Mouse (Mus musculus) adrenal gland, postnatal 10 days (tissue): ENCODE measurements around the gene Cdh5. TPM values are rescaled to one million over a fixed set of nuclear protein-coding genes. Genes with fewer than 3 reads are reported as not detected.
"Not testable (repeated sequence)": the region's sequence is repeated elsewhere in the genome, so short reads cannot be mapped to it uniquely, and the experiment has no call there.

Experiments
- DNase-seq: peaks from one replicate; pipeline ENCODE4 v3.0.0; 2021; ENCODE audit warnings: mixed read lengths
- long read RNA-seq, 2 experiments: library from polyadenylated mRNA; stranded (forward); transcript quantifications; one replicate each; pipeline ENCODE4 v2.0.0; 2021
- total RNA-seq, 2 experiments: library from RNA; stranded (reverse); gene quantifications; 2 replicates each; pipeline ENCODE4 v1.2.3; 2021

Cdh5 gene
- total RNA-seq = 100 to 1,000 TPM; 161 to 189 TPM
- long read RNA-seq, experiment 1, partial matches to known transcripts = 19 of 21 reads
- long read RNA-seq, experiment 1, other reads (novel, unspliced or antisense) = 0 of 21 reads
- long read RNA-seq, experiment 2, transcript Cdh5-201 (12 exons, 3,995 nt) = major isoform, 15 of 20 reads
- long read RNA-seq, experiment 2, partial matches to known transcripts = 5 of 20 reads
- long read RNA-seq, experiment 2, other reads (novel, unspliced or antisense) = 0 of 20 reads

GRCm38 (mm10) chr8:104101415-104101814 is at the start of gene Cdh5:
Cdh5 (plus strand) TSS chr8:104101625.
- DNase-seq = peak; percentile 56

- DNase-seq = no peak
Observed at GRCm38 (mm10) chr8:104059922-104060321, 41.5 kb upstream of the Cdh5 start.

- DNase-seq = no peak
Observed at GRCm38 (mm10) chr8:104060446-104060845, 41.0 kb upstream of the Cdh5 start.

- DNase-seq = no peak
Observed at GRCm38 (mm10) chr8:104061048-104061988, 40.1 kb upstream of the Cdh5 start.

- DNase-seq = no peak
Observed at GRCm38 (mm10) chr8:104061989-104062820, 39.2 kb upstream of the Cdh5 start.

- DNase-seq = no peak
Observed at GRCm38 (mm10) chr8:104065223-104065622, 36.2 kb upstream of the Cdh5 start.

GRCm38 (mm10) chr8:104065906-104066518 is 35.4 kb upstream of the Cdh5 start:
- DNase-seq = no peak

- DNase-seq = no peak
Observed at GRCm38 (mm10) chr8:104067390-104067925, 34.0 kb upstream of the Cdh5 start.

GRCm38 (mm10) chr8:104068421-104069035 is 32.9 kb upstream of the Cdh5 start:
- DNase-seq = no peak

GRCm38 (mm10) chr8:104070201-104070865 is 31.1 kb upstream of the Cdh5 start:
- not testable (repeated sequence) for DNase-seq

GRCm38 (mm10) chr8:104070949-104071348 is 30.5 kb upstream of the Cdh5 start:
- DNase-seq = no peak

GRCm38 (mm10) chr8:104075079-104075478 is 26.3 kb upstream of the Cdh5 start:
- DNase-seq = no peak

- peak; percentile 72 for DNase-seq
Observed at GRCm38 (mm10) chr8:104076541-104077412, 24.6 kb upstream of the Cdh5 start.

GRCm38 (mm10) chr8:104078091-104078490 is 23.3 kb upstream of the Cdh5 start:
- DNase-seq = no peak

- no peak for DNase-seq
Observed at GRCm38 (mm10) chr8:104085281-104085680, 16.1 kb upstream of the Cdh5 start.

- DNase-seq = no peak
Observed at GRCm38 (mm10) chr8:104086615-104087014, 14.8 kb upstream of the Cdh5 start.

- DNase-seq = no peak
Observed at GRCm38 (mm10) chr8:104087091-104087490, 14.3 kb upstream of the Cdh5 start.

GRCm38 (mm10) chr8:104087878-104088277 is 13.5 kb upstream of the Cdh5 start:
- DNase-seq = not testable (repeated sequence)

- DNase-seq = peak; percentile 60
Observed at GRCm38 (mm10) chr8:104088881-104089280, 12.5 kb upstream of the Cdh5 start.
